Mouse (Mus musculus) forelimb bud, embryonic 11.5 days (tissue): ENCODE results near the gene Tubb3.

Source experiments
- DNase-seq: peaks from one replicate; pipeline ENCODE4 v3.0.0-alpha.2; 2012; ENCODE audit warnings: low read depth, low spot score

Gene Tubb3

DNA sequence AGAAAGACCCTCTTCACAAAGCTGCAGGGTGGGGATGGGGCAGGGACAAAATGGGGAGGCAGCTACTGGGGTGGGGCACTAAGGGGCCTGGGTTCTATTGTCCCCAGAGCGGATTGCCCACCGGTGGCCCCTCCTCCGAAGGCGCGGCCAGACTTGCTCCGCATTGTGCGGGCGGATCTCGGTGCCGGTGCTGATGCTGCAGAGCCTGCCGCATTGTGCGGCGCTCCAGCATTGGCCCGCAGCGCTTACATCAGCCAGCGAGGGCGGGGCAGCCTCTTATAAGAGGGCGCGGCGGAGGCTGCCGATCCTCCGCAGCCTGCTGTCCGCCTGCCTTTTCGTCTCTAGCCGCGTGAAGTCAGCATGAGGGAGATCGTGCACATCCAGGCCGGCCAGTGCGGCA, at the start of gene Tubb3:
Gene Tubb3 (plus strand): TSS at position 179 of the 400 bp plus-strand sequence.
- peak; percentile 62 for DNase-seq

DNA sequence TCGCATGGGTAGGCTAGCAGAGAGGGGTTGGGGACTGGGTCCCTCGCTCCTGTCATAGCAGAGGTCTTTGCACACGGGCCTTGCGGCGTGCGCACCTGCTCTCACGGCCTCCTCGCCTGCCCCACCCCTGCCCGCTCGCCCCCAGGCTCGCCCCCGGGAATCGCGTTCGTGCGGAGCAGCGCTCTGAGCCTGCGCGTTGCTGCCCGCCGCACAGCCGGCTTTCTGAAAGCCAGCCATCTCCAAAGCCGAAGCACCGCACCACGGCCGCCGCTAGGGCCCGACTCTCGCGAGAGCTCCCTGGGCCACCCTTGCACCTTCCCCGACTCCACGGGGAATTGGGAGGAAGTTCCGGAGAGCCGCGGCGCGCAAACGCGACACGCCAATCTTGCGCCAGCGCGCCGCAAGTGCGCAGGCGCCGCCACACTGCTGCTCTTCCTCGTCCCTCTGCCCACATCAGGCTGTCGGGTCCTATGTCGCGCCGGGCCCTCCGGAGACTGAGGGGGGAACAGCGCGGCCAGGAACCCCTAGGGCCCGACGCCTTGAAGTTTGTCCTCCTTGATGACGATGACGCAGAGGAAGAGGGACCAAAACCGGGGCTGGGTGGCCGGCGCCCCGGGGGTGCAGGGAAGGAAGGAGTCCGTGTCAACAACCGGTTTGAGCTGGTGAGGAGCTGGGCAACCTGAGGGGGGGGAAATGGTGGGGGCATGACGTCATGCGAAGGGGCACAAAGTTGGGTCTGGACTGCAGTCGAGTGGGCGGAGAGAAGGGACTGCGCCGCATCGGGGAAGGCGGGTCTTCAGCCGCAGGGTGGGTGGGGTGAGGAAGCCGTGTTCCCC, 37.6 kb upstream of the Tubb3 start, which contains the start of gene Tcf25:
Gene Tcf25 (plus strand): TSS at position 351 of the 836 bp plus-strand sequence.
- DNase-seq, result peak; percentile 96

GRCm38 (mm10) chr8:123374239-123374578, 37.0 kb upstream of the Tubb3 start:
- peak; percentile 94 for DNase-seq

GRCm38 (mm10) chr8:123375701-123376100, 35.5 kb upstream of the Tubb3 start:
- no peak for DNase-seq

GRCm38 (mm10) chr8:123376106-123376505, 35.1 kb upstream of the Tubb3 start:
- no peak for DNase-seq

GRCm38 (mm10) chr8:123381711-123382110, 29.5 kb upstream of the Tubb3 start:
- no peak for DNase-seq

DNA sequence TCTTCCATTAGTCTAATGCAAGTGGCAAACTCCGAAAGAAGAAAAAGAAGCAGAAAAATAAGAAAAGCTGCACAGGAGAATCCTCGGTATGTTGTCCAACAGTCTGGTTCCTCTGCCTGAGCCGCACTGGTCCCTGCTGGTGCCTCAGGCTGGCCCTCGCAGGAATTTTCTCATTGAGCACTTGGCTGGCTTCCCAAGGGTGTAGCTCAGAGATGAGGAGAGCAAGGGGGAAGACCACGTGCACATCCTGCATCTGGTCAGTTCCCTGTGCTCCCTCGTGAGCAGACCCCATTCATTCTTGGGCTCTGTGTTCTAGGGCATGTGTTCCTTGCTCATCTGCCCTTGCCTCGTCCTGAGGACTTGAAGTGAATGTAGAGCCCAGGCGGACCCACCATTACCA, 28.7 kb upstream of the Tubb3 start:
- DNase-seq, result no peak

GRCm38 (mm10) chr8:123384883-123385540, 26.2 kb upstream of the Tubb3 start:
- no peak for DNase-seq

GRCm38 (mm10) chr8:123387041-123387440, 24.2 kb upstream of the Tubb3 start:
- DNase-seq, result no peak

DNA sequence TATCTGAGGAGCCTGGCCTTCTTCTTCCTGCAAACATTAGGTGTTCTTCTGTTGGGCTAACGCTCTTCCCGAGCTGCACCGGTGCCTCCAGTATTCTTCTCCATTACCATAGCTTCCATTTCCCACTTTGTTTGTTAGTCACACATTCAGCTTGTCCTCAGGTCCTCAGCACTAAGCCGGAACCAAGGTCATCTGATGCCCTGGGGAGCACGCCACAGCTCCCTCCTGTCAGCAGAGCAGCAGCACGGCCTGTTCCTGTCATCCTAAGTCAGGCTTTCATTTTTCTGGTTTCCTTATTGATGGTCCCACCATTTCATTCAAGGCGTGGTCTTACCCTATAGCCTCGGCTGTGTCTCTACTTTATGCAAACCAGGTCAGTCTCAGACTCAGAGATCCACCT, 23.4 kb upstream of the Tubb3 start:
- DNase-seq, result no peak

- no peak for DNase-seq
Observed at GRCm38 (mm10) chr8:123389026-123389425, 22.2 kb upstream of the Tubb3 start.

DNA sequence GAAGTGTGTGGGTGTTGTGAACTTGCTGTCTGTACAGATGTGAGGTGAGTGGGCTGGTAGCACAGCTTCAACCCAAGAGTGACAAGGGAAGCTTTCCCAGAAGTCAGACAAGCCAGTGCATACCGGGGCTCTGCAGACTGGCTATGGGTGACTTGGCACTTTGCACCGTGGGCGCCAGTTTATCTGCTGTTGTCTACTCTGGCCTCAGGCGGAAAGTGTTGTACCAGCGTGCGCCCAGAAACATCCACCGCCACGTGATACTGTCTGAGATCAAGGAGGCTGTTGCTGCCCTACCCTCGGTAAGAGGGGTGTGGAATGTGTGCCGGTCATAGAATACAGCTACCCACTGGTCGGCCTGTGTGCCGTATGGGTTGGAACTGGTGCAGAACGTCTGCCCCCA, 12.9 kb upstream of the Tubb3 start:
- no peak for DNase-seq

- DNase-seq, result no peak
Observed at GRCm38 (mm10) chr8:123401936-123402335, 9.3 kb upstream of the Tubb3 start.

DNA sequence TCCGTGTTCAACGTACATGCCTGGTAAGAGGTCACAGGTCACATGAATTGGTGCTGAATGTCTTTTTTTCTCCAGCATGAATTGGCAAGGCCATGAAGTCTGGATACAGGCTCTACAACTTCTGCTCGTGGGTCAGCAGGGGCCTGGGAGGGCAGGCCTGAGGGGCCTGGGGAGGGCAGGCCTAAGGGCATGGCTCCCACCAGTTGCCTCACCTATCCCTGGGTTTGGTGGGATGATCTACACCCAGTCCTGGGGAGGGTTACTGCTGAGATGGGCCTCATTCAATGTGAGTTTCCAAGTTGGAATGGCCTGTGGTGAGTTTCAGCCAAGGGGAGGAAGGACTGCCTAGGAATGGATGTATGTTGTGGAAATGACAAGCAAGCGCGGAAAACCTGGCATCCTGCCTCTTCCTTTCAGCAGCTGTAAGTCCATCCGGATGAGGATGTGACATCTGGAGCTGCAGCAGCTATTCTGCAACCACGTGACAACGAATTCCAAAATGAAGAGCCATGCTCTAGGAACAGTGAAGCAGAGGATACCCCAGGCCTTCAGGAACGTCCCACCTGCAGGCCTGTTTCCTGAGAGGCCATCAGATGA, 8.4 kb upstream of the Tubb3 start:
- no peak for DNase-seq

DNA sequence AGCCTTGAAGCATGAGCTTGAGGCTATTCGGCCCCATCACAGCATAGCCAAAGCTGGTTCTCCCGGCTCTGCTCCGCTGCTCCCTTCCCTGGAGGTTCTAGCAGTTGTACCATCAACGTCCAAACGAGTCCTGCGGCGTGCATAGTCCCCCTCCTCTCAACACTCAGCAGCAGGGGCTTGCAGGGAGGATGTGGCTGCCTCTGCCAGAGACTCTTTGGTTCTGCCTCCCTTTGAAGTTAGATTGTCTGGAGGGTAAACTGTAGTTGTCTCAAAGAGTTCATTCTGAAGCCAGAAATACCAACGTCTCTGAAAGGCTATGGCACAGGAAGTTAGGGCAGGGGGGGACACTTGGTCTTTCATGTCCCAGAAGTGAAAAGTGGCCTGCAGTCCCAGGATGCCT, 6.7 kb upstream of the Tubb3 start:
- no peak for DNase-seq

- peak; percentile 65 for DNase-seq
Observed at GRCm38 (mm10) chr8:123406786-123407185, 4.4 kb upstream of the Tubb3 start, which contains the start of gene Mc1r. Mc1r (plus strand) TSS chr8:123407107.

- no peak for DNase-seq
Observed at GRCm38 (mm10) chr8:123407612-123408011, 3.6 kb upstream of the Tubb3 start.

DNA sequence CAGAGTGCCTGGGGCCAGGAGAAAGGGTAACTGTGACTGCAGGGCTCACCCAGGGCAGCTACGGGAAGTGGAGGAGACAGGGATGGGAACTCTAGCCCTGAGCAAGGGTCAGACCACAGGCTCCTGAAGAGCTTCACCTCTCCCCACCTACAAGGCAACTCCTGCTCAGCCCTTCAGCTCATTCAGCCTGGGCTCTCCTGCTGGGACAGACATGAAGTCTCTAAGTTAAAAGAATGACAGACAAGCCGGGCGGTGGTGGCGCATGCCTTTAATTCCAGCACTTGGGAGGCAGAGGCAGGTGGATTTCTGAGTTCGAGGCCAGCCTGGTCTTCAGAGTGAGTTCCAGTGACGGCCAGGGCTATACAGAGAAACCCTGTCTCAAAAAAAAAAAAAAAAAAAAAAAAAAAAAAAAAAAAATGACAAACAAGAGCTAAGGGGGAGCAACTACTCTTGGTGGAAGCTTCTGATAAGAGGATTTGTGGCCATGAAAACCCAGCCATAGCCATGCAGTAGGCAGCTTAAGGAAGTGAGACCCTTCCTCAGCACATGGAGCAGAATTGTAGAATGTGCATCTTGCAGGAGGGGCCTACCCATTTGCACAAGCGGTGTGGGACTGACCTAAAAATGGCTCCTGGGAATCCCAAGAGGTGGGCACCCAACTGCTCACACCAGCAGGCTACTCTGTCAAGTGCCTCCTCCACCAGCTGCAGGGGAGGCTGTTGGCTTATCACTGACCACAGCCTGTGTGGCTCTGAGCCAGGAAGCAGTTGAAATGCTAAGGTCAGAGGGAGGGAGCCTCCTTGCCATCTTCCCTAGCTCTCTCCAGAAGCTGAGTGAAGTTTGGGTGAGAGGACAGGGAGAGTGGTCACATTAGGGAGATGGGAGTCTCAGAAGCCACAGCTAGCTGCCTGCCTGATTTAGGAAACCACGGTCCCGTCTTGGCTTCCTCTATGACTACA, 2.4 kb upstream of the Tubb3 start:
- DNase-seq, result no peak

GRCm38 (mm10) chr8:123410049-123410587, 1.1 kb upstream of the Tubb3 start:
- no peak for DNase-seq

DNA sequence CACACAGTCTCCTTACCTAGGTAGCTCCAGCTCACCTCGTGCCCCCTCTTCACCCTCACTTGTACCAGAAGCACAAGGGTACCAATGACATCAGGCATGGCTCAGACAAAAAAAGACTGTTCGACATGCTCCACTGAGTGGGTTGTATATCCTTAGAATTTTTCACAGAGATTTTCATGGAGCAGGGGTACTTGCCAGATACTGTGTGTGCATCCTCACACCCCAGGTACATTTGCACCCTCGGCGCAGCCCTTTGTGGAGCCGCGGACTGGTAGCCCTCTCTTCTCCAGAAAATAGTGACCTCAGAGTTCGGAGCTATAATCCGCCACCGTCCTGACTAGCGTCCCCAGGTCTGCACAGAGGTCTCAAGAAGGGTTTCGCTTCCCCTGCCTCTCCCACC, 436 bp upstream of the Tubb3 start:
- DNase-seq, result no peak

- no peak for DNase-seq
Observed at GRCm38 (mm10) chr8:123411781-123412327, 630 bp downstream of the Tubb3 start.
